Mouse (Mus musculus): ENCODE data around the gene Map3k10. TPM values are rescaled to one million over a fixed set of nuclear protein-coding genes. Genes with fewer than 3 reads are reported as not detected.

Map3k10 gene
- total RNA-seq (2021) = 100 to 1,000 TPM; 192 to 197 TPM
- long read RNA-seq, experiment 1, transcript Map3k10-201 (10 exons, 3,682 nt) = major isoform, 8 of 109 reads
- long read RNA-seq, experiment 1, transcript Map3k10-204 (2 exons, 1,621 nt) = minor isoform, 6 of 109 reads
- long read RNA-seq, experiment 1, partial matches to known transcripts = 80 of 109 reads
- long read RNA-seq, experiment 1, other reads (novel, unspliced or antisense) = 15 of 109 reads
- long read RNA-seq, experiment 2, partial matches to known transcripts = 57 of 76 reads
- long read RNA-seq, experiment 2, other reads (novel, unspliced or antisense) = 11 of 76 reads

GRCm38 (mm10) chr7:27674522-27675221, at the start of gene Map3k10:
Map3k10 (minus strand) TSS chr7:27674598.
- peak; percentile 94 to 97 for DNase-seq (ENCODE audit: low spot score in 2 of 2)

GRCm38 (mm10) chr7:27721951-27722350, 47.6 kb upstream of the Map3k10 start:
- DNase-seq (ENCODE audit: low spot score in 2 of 2) = no peak

GRCm38 (mm10) chr7:27710402-27710801, 36.0 kb upstream of the Map3k10 start:
- peak in 1 of 2 experiments; percentile 29 for DNase-seq (ENCODE audit: low spot score in 2 of 2)

GRCm38 (mm10) chr7:27696711-27697110, 22.3 kb upstream of the Map3k10 start:
- no peak for DNase-seq (ENCODE audit: low spot score in 2 of 2)

- peak in 1 of 2 experiments; percentile 33 for DNase-seq (ENCODE audit: low spot score in 2 of 2)
Measured at GRCm38 (mm10) chr7:27691076-27691475, 16.7 kb upstream of the Map3k10 start.

GRCm38 (mm10) chr7:27688815-27689612, 14.6 kb upstream of the Map3k10 start, which contains the start of gene Zfp607b:
Zfp607b (plus strand) TSS chr7:27689340.
- DNase-seq (ENCODE audit: low spot score in 2 of 2) = peak; percentile 91 to 93

- no peak for DNase-seq (ENCODE audit: low spot score in 2 of 2)
Measured at GRCm38 (mm10) chr7:27688246-27688788, 13.9 kb upstream of the Map3k10 start.

GRCm38 (mm10) chr7:27687836-27688235, 13.4 kb upstream of the Map3k10 start:
- no peak for DNase-seq (ENCODE audit: low spot score in 2 of 2)

- no peak for DNase-seq (ENCODE audit: low spot score in 2 of 2)
Measured at GRCm38 (mm10) chr7:27687043-27687442, 12.6 kb upstream of the Map3k10 start.

- no peak for DNase-seq (ENCODE audit: low spot score in 2 of 2)
Measured at GRCm38 (mm10) chr7:27685681-27686080, 11.3 kb upstream of the Map3k10 start.

GRCm38 (mm10) chr7:27685220-27685619, 10.8 kb upstream of the Map3k10 start:
- no peak for DNase-seq (ENCODE audit: low spot score in 2 of 2)

- DNase-seq (ENCODE audit: low spot score in 2 of 2) = no peak
Measured at GRCm38 (mm10) chr7:27683218-27683617, 8.8 kb upstream of the Map3k10 start.

GRCm38 (mm10) chr7:27675222-27675612, 819 bp upstream of the Map3k10 start:
- no peak for DNase-seq (ENCODE audit: low spot score in 2 of 2)

GRCm38 (mm10) chr7:27674195-27674521, 240 bp downstream of the Map3k10 start:
- DNase-seq (ENCODE audit: low spot score in 2 of 2) = no peak

GRCm38 (mm10) chr7:27673575-27674131, 745 bp downstream of the Map3k10 start:
- DNase-seq (ENCODE audit: low spot score in 2 of 2) = no peak

GRCm38 (mm10) chr7:27673064-27673574, 1.3 kb downstream of the Map3k10 start:
- no peak for DNase-seq (ENCODE audit: low spot score in 2 of 2)

GRCm38 (mm10) chr7:27662038-27662437, 12.4 kb downstream of the Map3k10 start:
- no peak for DNase-seq (ENCODE audit: low spot score in 2 of 2)

- DNase-seq (ENCODE audit: low spot score in 2 of 2) = no peak
Measured at GRCm38 (mm10) chr7:27658712-27659663, 15.4 kb downstream of the Map3k10 start.

GRCm38 (mm10) chr7:27657824-27658395, 16.5 kb downstream of the Map3k10 start:
- DNase-seq (ENCODE audit: low spot score in 2 of 2) = peak in 1 of 2 experiments; percentile 35
